Mouse (Mus musculus): ENCODE measurements at regions not wholly inside any gene's neighbourhood (a gene's known extent, or its start where the extent isn't known, plus 50 kb on each side); places are given as distances from the start of the nearest gene placed in this dataset.

- TF ChIP-seq CTCF (IDR thresholded peaks at IDR 0.05; ENCODE audit: extremely low read depth, insufficient read length, insufficient replicate concordance, low read depth, low read length) (no peak), POLR2A (IDR thresholded peaks at IDR 0.05; ENCODE audit: low read depth, low read length) (peak; percentile 72)
Observed at GRCm38 (mm10) chr12:54313211-54313845, 109.7 kb upstream of the Egln3 start.
